Mouse (Mus musculus): Measurements from ENCODE around the gene Bahd1. TPM values are rescaled to one million over a fixed set of nuclear protein-coding genes. Genes with fewer than 3 reads are reported as not detected.

The Bahd1 gene
- polyA plus RNA-seq, 1 experiment, result 12.8 TPM

GRCm38 (mm10) chr2:118963007-118963675 is 63.0 kb downstream of the Bahd1 start:
- Histone ChIP-seq H3K27ac (ENCODE audit: control insufficient read depth, insufficient read depth, low read depth, low read length) (no peak overlapping the region), H3K4me3 (ENCODE audit: control insufficient read depth, low read depth, low read length) (no peak overlapping the region), H3K36me3 (ENCODE audit: control insufficient read depth, insufficient read depth, low read length) (no peaks in the 10 kb centered on the region), H3K27me3 (ENCODE audit: control insufficient read depth, insufficient read depth, low read length) (no peaks in the 10 kb centered on the region), H3K4me1 (ENCODE audit: control insufficient read depth, insufficient read depth, low read length) (no peaks in the 10 kb centered on the region)
- no peak for TF ChIP-seq CTCF (IDR thresholded peaks at IDR 0.05; ENCODE audit: control insufficient read depth, insufficient read depth, insufficient replicate concordance, low read depth, low read length)
- no peak for TF ChIP-seq POLR2A (IDR thresholded peaks at IDR 0.05; ENCODE audit: control insufficient read depth, low read depth, low read length)

- Histone ChIP-seq H3K27ac (ENCODE audit: control insufficient read depth, insufficient read depth, low read depth, low read length) (no peak overlapping the region), H3K36me3 (ENCODE audit: control insufficient read depth, insufficient read depth, low read length) (no peaks in the 10 kb centered on the region), H3K4me1 (ENCODE audit: control insufficient read depth, insufficient read depth, low read length) (no peaks in the 10 kb centered on the region), H3K27me3 (ENCODE audit: control insufficient read depth, insufficient read depth, low read length) (no peaks in the 10 kb centered on the region), H3K4me3 (ENCODE audit: control insufficient read depth, low read depth, low read length) (no peak overlapping the region)
- no peak for TF ChIP-seq CTCF (IDR thresholded peaks at IDR 0.05; ENCODE audit: control insufficient read depth, insufficient read depth, insufficient replicate concordance, low read depth, low read length)
- no peak for TF ChIP-seq POLR2A (IDR thresholded peaks at IDR 0.05; ENCODE audit: control insufficient read depth, low read depth, low read length)
Observed at GRCm38 (mm10) chr2:118963676-118964012, 63.5 kb downstream of the Bahd1 start.

- H3K27ac ChIP-seq (ENCODE audit: control insufficient read depth, insufficient read depth, low read depth, low read length), result no peak overlapping the region
- no peak for TF ChIP-seq CTCF (IDR thresholded peaks at IDR 0.05; ENCODE audit: control insufficient read depth, insufficient read depth, insufficient replicate concordance, low read depth, low read length)
- TF ChIP-seq POLR2A (IDR thresholded peaks at IDR 0.05; ENCODE audit: control insufficient read depth, low read depth, low read length), result no peak
- H3K4me3 ChIP-seq (ENCODE audit: control insufficient read depth, low read depth, low read length), result no peak overlapping the region
- H3K27me3 ChIP-seq (ENCODE audit: control insufficient read depth, insufficient read depth, low read length), result no peaks in the 10 kb centered on the region
- peaks cover 3% of the 10 kb centered on the region; the same call in 1 of the 2 replicates for H3K4me1 ChIP-seq (ENCODE audit: control insufficient read depth, insufficient read depth, low read length)
- no peaks in the 10 kb centered on the region for H3K36me3 ChIP-seq (ENCODE audit: control insufficient read depth, insufficient read depth, low read length)
Observed at GRCm38 (mm10) chr2:118969585-118970147, 69.5 kb downstream of the Bahd1 start.

DNA sequence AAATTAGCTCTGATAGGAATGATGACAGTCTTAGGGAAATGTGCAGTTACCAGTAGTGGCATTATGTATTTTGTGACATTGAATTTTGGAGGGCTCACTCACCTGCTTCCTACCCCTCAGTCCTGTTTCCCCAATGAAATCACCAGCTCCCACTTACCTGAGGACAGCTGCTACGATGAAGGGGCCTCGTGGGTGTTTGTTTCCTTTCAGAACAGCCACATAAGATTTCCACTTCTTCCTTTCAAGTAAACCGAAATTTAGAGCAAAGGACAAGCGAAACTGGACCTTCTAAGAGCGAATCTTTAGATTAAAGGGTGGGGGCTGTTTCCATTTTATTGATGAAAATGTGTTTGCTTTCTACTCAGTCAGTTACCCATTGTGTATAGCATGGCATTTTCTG is 71.9 kb downstream of the Bahd1 start:
- Histone ChIP-seq H3K4me1 (ENCODE audit: control insufficient read depth, insufficient read depth, low read length) (peaks cover 14% of the 10 kb centered on the region), H3K27me3 (ENCODE audit: control insufficient read depth, insufficient read depth, low read length) (no peaks in the 10 kb centered on the region), H3K4me3 (ENCODE audit: control insufficient read depth, low read depth, low read length) (no peak overlapping the region), H3K36me3 (ENCODE audit: control insufficient read depth, insufficient read depth, low read length) (no peaks in the 10 kb centered on the region), H3K27ac (ENCODE audit: control insufficient read depth, insufficient read depth, low read depth, low read length) (no peak overlapping the region)
- TF ChIP-seq POLR2A (IDR thresholded peaks at IDR 0.05; ENCODE audit: control insufficient read depth, low read depth, low read length) (no peak), CTCF (IDR thresholded peaks at IDR 0.05; ENCODE audit: control insufficient read depth, insufficient read depth, insufficient replicate concordance, low read depth, low read length) (no peak)

DNA sequence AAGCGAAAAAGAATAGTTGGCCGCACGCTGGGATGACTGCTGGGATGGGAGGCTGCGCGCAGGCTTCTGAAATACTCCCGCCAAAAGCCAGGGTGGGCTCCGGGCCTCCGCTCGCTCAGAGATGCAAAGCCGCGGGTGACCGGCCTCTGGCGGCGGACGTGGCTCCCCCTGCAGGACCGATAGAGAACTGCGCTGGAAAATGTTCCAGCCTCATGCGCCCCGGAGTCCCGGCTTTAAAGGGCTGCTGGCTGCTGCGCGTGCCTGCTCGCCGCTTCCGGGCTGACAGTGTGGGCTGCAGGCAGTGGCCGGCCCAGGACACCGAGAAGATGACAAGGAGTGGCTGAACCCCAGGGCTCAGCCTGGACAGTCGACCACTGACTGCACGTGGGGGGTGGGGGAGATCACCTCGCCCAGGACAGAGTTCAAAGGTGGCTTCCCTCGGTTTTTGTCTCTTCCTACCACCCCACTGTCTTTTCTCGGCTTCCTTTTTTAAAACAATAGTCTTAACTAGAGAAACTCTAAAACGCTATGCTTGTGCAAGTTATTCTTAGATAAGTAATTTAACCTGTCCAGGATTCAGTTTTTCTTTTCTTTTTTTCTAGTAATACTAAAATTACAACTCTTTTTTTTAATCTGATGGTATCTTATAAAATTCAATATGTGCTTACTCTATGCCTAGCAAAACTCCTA is 72.7 kb downstream of the Bahd1 start:
- Histone ChIP-seq H3K4me3 (ENCODE audit: control insufficient read depth, low read depth, low read length) (peak overlapping the region; percentile 66), H3K36me3 (ENCODE audit: control insufficient read depth, insufficient read depth, low read length) (no peaks in the 10 kb centered on the region), H3K27ac (ENCODE audit: control insufficient read depth, insufficient read depth, low read depth, low read length) (no peak overlapping the region), H3K27me3 (ENCODE audit: control insufficient read depth, insufficient read depth, low read length) (no peaks in the 10 kb centered on the region), H3K4me1 (ENCODE audit: control insufficient read depth, insufficient read depth, low read length) (peaks cover 14% of the 10 kb centered on the region)
- TF ChIP-seq CTCF (IDR thresholded peaks at IDR 0.05; ENCODE audit: control insufficient read depth, insufficient read depth, insufficient replicate concordance, low read depth, low read length) (peak; percentile 88), POLR2A (IDR thresholded peaks at IDR 0.05; ENCODE audit: control insufficient read depth, low read depth, low read length) (no peak)

Other genes starting within 250 kb of the Bahd1 start
- gene Pak6, start 237.1 kb upstream of the Bahd1 start, polyA plus RNA-seq (2012; rRNA removed), result 6.2 and 7.6 TPM in 2 replicates
- gene Ankrd63, start 196.4 kb upstream of the Bahd1 start, polyA plus RNA-seq (2012; rRNA removed), result 1.8 and 1.9 TPM in 2 replicates
- gene Plcb2, start 171.9 kb upstream of the Bahd1 start, polyA plus RNA-seq (2012; rRNA removed), result 17.6 and 17.9 TPM in 2 replicates
- 12.6 and 13.4 TPM in 2 replicates for gene Inafm2, start 154.6 kb upstream of the Bahd1 start, polyA plus RNA-seq (2012; rRNA removed)
- gene Ccdc9b, start 137.7 kb upstream of the Bahd1 start, polyA plus RNA-seq (2012; rRNA removed), result 0.80 and 0.85 TPM in 2 replicates
- 0.49 and 1.1 TPM in 2 replicates for gene Phgr1, start 127.6 kb upstream of the Bahd1 start, polyA plus RNA-seq (2012; rRNA removed)
- 0.28 and 0.77 TPM in 2 replicates for gene Disp2, start 120.7 kb upstream of the Bahd1 start, polyA plus RNA-seq (2012; rRNA removed)
- 123 and 126 TPM in 2 replicates for gene Knstrn, start 86.4 kb upstream of the Bahd1 start, polyA plus RNA-seq (2012; rRNA removed)
- gene Ivd, start 38.4 kb upstream of the Bahd1 start, polyA plus RNA-seq (2012; rRNA removed), result 22.2 and 41.3 TPM in 2 replicates
- 1.0 and 1.3 TPM in 2 replicates for gene Chst14, start 26.1 kb downstream of the Bahd1 start, polyA plus RNA-seq (2012; rRNA removed)
- gene Ccdc32, start 129.0 kb downstream of the Bahd1 start, polyA plus RNA-seq (2012; rRNA removed), result 3.2 and 3.3 TPM in 2 replicates
- 4.7 and 4.8 TPM in 2 replicates for gene Rpusd2, start 134.4 kb downstream of the Bahd1 start, polyA plus RNA-seq (2012; rRNA removed)
- 1.8 and 2.2 TPM in 2 replicates for gene Knl1, start 146.7 kb downstream of the Bahd1 start, polyA plus RNA-seq (2012; rRNA removed)
- 12.2 and 15.1 TPM in 2 replicates for gene Rad51, start 212.4 kb downstream of the Bahd1 start, polyA plus RNA-seq (2012; rRNA removed)